Mouse (Mus musculus): ENCODE measurements around the gene Hoxd10.
A peak's percentile ranks its signal among the peaks of the same experiment; 100 is the strongest.

DNA sequence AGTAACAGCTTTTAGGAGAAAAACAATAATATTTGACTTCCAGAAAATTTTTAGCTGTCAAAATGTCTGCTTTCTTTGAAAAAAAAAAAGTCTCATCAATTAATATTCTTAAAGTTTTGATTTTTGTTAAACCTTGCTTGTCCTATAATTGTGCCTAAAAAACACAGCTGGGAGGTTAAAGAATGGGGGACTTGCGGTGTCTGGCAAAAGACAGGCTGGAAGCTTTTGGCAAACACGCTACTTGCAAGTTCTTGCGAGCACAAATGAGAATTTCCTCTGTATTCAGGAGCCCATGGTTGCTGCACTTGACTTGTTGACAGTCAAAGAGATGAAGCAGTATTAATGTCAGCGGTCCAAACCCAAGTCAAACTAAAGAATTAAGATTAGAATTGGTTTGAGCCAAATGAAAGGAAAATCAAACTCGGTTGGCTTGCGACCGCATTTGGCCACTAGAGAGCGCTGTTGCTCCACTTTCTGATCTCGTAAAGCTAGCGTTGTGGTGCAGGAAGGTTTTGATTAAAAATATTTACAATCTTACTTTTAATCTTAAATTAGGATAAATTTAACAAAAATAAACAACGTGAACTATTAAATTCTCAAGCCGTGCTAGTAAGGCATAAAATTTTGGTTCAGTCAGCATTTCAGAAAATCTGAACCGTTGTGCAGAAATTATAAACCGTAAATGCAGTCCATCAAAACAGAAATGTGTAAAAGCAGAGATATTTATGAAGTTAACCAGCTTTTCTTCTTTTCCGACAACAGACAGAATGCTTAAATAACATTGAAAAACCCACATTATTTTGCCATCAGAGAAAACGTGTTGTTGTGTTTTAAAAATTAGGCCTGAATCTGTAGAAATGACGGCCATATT, 10.5 kb downstream of the Hoxd10 start:
- no peak for TF ChIP-seq POLR2A (IDR thresholded peaks at IDR 0.05; ENCODE audit: insufficient read depth, low read depth, low read length)
- peak; percentile 39; the same call in 1 of the 2 replicates for TF ChIP-seq CTCF (IDR thresholded peaks at IDR 0.05; ENCODE audit: insufficient read depth, low read depth, low read length)
